Mouse (Mus musculus): ENCODE results near the gene Slc27a5. TPM values are rescaled to one million over a fixed set of nuclear protein-coding genes. Genes with fewer than 3 reads are reported as not detected.

Slc27a5 gene
- polyA plus RNA-seq, 1 experiment from 2014 or later = 0.65 TPM

DNA sequence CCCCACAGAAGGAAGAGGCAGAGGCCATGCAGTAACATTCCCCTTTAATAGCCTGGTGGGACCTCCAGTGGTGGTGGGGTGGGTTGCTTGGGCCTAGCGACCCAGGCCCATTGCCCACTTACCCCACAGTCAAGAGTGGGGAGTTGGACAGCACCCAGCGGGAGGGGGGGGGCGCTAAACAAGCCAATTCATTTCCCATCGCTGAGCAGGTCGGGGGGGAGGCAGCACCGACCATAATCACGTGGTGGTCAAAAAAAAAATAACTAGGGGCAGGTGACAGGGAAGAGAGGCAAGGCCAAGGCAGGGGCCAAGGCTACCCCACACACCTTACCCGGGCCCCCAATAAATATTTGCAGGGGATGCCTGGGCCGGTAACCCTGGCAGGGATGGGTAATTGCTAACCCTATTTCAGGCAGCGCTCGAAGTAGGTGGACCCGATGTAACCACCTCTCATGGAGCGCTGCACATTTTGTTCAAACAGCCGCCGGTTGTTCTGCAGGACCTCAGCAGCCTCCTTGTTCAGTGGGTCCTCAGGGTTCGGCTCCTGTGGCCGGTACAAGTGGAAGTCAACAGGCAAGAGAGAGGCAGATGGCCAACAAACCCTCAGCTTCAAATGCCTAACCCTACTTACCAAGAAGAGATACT is 37.3 kb upstream of the Slc27a5 start:
- Histone ChIP-seq H3K36me3 (replicated peaks) (peaks cover 38% of the 10 kb centered on the region), H3K9ac (no peak overlapping the region), H3K27ac (peak overlapping the region; percentile 95), H3K27me3 (replicated peaks) (no peaks in the 10 kb centered on the region), H3K9me3 (no peaks in the 10 kb centered on the region), H3K4me3 (peak overlapping the region; percentile 62), H3K4me2 (peak overlapping the region; percentile 73), H3K4me1 (peaks cover 51% of the 10 kb centered on the region)
- ATAC-seq (replicated peaks) = no peak; the same call in 1 of the 2 replicates
- WGBS = 89% methylated on average over 17 of the region's 17 CpGs

DNA sequence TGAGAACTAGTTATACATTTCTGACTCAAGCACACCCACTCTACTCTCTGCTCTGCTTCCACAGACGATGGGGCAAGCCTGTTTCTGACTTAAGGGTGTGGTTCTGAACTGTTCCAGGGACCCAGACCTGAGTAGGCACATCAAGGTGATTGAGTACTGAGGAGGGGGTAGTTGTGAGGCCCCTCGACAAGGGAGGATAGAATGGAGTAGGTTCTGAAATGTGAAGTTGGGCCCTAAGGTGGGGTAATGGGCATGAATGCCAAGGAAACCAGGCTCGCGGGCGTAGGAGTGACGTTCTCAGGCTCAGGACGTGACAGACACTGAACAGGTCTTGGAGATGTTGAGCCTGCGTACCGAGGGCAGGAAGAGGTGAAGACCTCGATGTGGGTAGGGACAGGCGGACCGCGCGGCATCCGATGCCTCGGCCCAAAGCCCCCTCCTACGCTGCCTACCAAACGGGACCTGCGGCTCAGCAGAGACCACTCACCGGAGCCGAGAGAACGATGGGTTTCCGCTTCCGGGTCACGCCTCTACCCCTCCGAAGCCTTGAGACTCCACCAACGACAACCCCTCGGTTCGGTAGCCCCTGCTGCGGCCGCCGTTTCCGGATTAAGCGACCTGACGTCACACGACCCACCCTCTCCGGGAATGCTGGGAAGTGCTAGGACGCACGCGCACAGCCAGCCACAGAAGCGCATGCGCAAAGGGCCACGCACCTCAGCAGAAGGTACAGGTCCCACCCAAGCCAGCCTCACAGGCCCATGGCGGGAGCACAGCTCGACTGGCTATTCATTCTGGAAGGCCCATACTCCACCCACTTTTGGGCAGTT is 36.4 kb upstream of the Slc27a5 start, which contains the start of gene Chmp2a:
Chmp2a (minus strand) TSS at position 660 of the 830 bp plus-strand sequence.
- peak within 1 kb of the TSS; percentile 95 for H3K27ac ChIP-seq
- under 1% methylated on average over 45 of the region's 45 CpGs for WGBS
- H3K4me3 ChIP-seq = peak within 1 kb of the TSS; percentile 62
- no peaks in the 10 kb centered on the region for H3K9me3 ChIP-seq
- H3K4me2 ChIP-seq = peak within 1 kb of the TSS; percentile 73
- H3K27me3 ChIP-seq (replicated peaks) = no peaks in the 10 kb centered on the region
- peak within 1 kb of the TSS; percentile 85 for H3K9ac ChIP-seq
- peaks cover 47% of the 10 kb centered on the region for H3K36me3 ChIP-seq (replicated peaks)
- peaks cover 51% of the 10 kb centered on the region for H3K4me1 ChIP-seq
- peak; percentile 81 for ATAC-seq (replicated peaks)

DNA sequence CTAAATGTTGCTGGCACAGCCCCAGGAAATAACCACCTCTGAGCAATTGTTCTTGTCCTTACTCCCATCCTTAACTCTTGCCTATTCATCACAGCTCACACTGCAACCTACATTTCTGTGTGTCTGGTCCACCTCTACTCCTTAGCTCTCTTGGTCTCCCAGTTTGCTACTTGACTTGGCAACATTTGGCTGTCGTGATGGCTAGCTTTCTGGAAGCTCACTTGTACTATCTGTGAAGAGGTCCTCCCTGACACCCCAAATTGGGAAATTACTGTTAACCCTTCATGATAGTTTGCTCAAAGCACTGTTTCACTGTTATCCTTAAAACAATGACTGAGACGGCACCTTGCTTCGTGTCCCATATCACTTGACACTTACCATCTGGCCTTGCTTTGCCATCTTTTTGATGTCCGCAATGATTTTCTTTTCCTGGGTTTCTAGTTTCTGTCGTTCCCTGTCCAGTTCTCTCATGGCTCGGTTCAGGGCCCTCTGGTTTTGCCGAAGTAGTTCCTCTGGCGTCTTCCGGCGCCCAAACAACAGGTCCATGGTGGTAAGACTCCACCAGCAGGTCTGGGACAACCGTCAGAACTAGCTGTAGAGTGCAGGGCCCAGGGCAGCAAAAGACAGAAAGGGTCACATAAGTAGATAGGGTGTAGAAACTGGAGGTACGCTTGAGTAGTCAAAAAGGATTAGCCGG is 35.6 kb upstream of the Slc27a5 start:
- Histone ChIP-seq H3K4me1 (peaks cover 43% of the 10 kb centered on the region), H3K27ac (peak overlapping the region; percentile 95), H3K36me3 (replicated peaks) (peaks cover 55% of the 10 kb centered on the region), H3K9me3 (no peaks in the 10 kb centered on the region), H3K9ac (peak overlapping the region; percentile 85), H3K4me2 (peak overlapping the region; percentile 73), H3K4me3 (peak overlapping the region; percentile 62), H3K27me3 (replicated peaks) (no peaks in the 10 kb centered on the region)
- no peak for ATAC-seq (replicated peaks)
- 47% methylated on average over 13 of the region's 13 CpGs for WGBS

GRCm38 (mm10) chr7:13032541-13032940 is 34.5 kb upstream of the Slc27a5 start:
- peaks cover 65% of the 10 kb centered on the region for H3K36me3 ChIP-seq (replicated peaks)
- no peaks in the 10 kb centered on the region for H3K9me3 ChIP-seq
- H3K4me1 ChIP-seq = peaks cover 42% of the 10 kb centered on the region
- no peak overlapping the region for H3K4me2 ChIP-seq
- H3K4me3 ChIP-seq = no peak overlapping the region
- H3K27ac ChIP-seq = no peak overlapping the region
- WGBS = 87% methylated on average over 7 of the region's 7 CpGs
- no peaks in the 10 kb centered on the region for H3K27me3 ChIP-seq (replicated peaks)
- ATAC-seq (replicated peaks) = no peak
- H3K9ac ChIP-seq = no peak overlapping the region

- ATAC-seq (replicated peaks) = no peak
- H3K9me3 ChIP-seq = no peaks in the 10 kb centered on the region
- 83% methylated on average over 2 of the region's 2 CpGs for WGBS
- no peak overlapping the region for H3K4me3 ChIP-seq
- H3K9ac ChIP-seq = no peak overlapping the region
- H3K27ac ChIP-seq = peak overlapping the region; percentile 34; the same call in 1 of the 2 replicates
- H3K36me3 ChIP-seq (replicated peaks) = peaks cover 68% of the 10 kb centered on the region
- H3K27me3 ChIP-seq (replicated peaks) = no peaks in the 10 kb centered on the region
- peaks cover 42% of the 10 kb centered on the region for H3K4me1 ChIP-seq
- no peak overlapping the region for H3K4me2 ChIP-seq
These were observed 34.0 kb upstream of the Slc27a5 start for GRCm38 (mm10) chr7:13031983-13032382.

DNA sequence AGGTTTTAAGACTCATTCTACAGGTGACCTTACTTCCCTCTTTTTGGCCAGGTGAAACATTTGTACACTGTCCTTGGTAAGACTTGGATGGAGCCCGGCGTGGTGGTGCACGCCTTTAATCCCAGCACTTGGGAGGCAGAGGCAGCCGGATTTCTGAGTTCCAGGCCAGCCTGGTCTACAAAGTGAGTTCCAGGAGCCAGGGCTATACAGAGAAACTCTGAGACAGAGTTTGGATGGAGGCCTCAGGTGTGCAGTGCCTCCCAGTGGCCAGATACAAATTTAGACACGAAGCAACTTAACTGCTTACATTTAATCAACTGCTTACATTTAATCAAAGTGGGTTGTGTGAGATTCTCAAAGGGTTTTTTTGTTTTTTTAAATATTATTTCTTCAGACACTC is 33.1 kb upstream of the Slc27a5 start:
- Histone ChIP-seq H3K27me3 (replicated peaks) (no peaks in the 10 kb centered on the region), H3K9me3 (no peaks in the 10 kb centered on the region), H3K9ac (no peak overlapping the region), H3K4me1 (peaks cover 42% of the 10 kb centered on the region), H3K4me3 (no peak overlapping the region), H3K36me3 (replicated peaks) (peaks cover 67% of the 10 kb centered on the region), H3K27ac (no peak overlapping the region), H3K4me2 (no peak overlapping the region)
- WGBS = 68% methylated on average over 5 of the region's 5 CpGs
- ATAC-seq (replicated peaks) = no peak

GRCm38 (mm10) chr7:13028986-13029385 is 31.0 kb upstream of the Slc27a5 start:
- peaks cover 60% of the 10 kb centered on the region for H3K36me3 ChIP-seq (replicated peaks)
- no peak overlapping the region for H3K4me2 ChIP-seq
- H3K9me3 ChIP-seq = no peaks in the 10 kb centered on the region
- no peaks in the 10 kb centered on the region for H3K27me3 ChIP-seq (replicated peaks)
- ATAC-seq (replicated peaks) = no peak
- no peak overlapping the region for H3K4me3 ChIP-seq
- no peak overlapping the region for H3K9ac ChIP-seq
- H3K27ac ChIP-seq = no peak overlapping the region
- H3K4me1 ChIP-seq = peaks cover 34% of the 10 kb centered on the region
- WGBS = 88% methylated on average over 4 of the region's 4 CpGs

DNA sequence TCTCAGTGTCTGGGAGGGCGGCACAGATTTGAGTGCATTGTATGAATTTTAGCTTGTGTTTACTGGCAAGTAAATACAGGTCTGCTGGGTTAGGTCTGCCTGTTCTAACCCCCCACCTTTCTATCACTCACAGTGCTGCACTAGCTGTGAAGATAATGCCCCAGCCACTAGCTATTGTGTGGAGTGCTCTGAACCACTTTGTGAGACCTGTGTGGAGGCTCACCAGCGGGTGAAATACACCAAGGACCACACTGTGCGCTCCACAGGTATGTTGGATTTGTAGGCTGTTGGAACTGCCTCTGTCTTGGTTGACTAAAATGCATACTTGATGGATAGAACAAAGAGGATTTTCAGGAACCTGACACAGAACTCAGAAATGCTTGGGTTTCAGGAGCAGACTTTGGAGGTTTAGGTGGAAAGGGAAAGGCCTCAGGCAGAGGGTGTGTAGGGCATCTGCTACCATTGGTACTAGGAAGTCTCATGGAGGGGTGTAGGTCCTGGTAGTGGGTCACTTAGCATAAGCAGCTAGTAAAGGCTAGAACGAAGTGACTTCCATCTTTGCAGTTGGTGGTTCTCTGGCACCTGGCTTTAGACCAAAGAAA is 27.6 kb upstream of the Slc27a5 start:
- no peak for ATAC-seq (replicated peaks)
- H3K36me3 ChIP-seq (replicated peaks) = peaks cover 37% of the 10 kb centered on the region
- WGBS = 24% methylated on average over 4 of the region's 4 CpGs

DNA sequence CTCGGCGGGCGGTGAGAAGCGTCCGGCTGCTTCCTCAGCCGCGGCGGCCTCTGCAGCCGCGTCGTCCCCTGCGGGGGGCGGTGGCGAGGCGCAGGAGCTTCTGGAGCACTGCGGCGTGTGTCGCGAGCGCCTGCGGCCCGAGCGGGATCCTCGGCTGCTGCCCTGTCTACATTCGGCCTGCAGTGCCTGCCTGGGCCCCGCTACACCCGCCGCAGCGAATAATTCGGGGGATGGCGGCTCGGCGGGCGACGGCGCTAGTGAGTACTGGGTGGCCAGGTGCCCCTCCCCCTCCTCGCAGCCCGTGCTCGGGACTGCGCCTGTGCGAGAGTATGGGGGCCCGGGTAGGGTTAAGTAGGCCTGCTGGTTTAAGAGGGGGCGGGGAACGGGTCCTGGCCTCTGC is 26.8 kb upstream of the Slc27a5 start:
- Histone ChIP-seq H3K9me3 (no peaks in the 10 kb centered on the region), H3K4me3 (peak overlapping the region; percentile 86), H3K27ac (peak overlapping the region; percentile 99), H3K36me3 (replicated peaks) (peaks cover 28% of the 10 kb centered on the region), H3K4me1 (peaks cover 33% of the 10 kb centered on the region), H3K9ac (peak overlapping the region; percentile 85), H3K4me2 (peak overlapping the region; percentile 97), H3K27me3 (replicated peaks) (no peaks in the 10 kb centered on the region)
- peak; percentile 70 for ATAC-seq (replicated peaks)
- WGBS = 1% methylated on average over 31 of the region's 44 CpGs

More for the DNA sequence above, 27.6 kb upstream of the Slc27a5 start:
- no peaks in the 10 kb centered on the region for H3K9me3 ChIP-seq
- H3K27ac ChIP-seq = peak overlapping the region; percentile 99; the same call in 1 of the 2 replicates
- H3K27me3 ChIP-seq (replicated peaks) = no peaks in the 10 kb centered on the region
- peak overlapping the region; percentile 97 for H3K4me2 ChIP-seq
- H3K4me3 ChIP-seq = peak overlapping the region; percentile 86
- peak overlapping the region; percentile 85 for H3K9ac ChIP-seq
- H3K4me1 ChIP-seq = peaks cover 33% of the 10 kb centered on the region

GRCm38 (mm10) chr7:13023928-13024731 is 26.1 kb upstream of the Slc27a5 start:
- H3K4me3 ChIP-seq = peak overlapping the region; percentile 86
- H3K4me1 ChIP-seq = peaks cover 33% of the 10 kb centered on the region
- H3K27me3 ChIP-seq (replicated peaks) = no peaks in the 10 kb centered on the region
- H3K9ac ChIP-seq = peak overlapping the region; percentile 85
- ATAC-seq (replicated peaks) = peak; percentile 92
- H3K9me3 ChIP-seq = no peaks in the 10 kb centered on the region
- WGBS = under 1% methylated on average over 80 of the region's 95 CpGs
- peak overlapping the region; percentile 97 for H3K4me2 ChIP-seq
- H3K36me3 ChIP-seq (replicated peaks) = peaks cover 22% of the 10 kb centered on the region
- H3K27ac ChIP-seq = peak overlapping the region; percentile 99
